Mouse (Mus musculus): ENCODE results near the gene Rhou.

The Rhou gene

GRCm38 (mm10) chr8:123651390-123652098, 2.2 kb upstream of the Rhou start:
- DNase-seq = no peak

- no peak for DNase-seq
Observed at GRCm38 (mm10) chr8:123652641-123653040, 1.1 kb upstream of the Rhou start.

- DNase-seq = peak; percentile 46 to 52
Observed at GRCm38 (mm10) chr8:123653994-123654569, 353 bp downstream of the Rhou start.

GRCm38 (mm10) chr8:123654763-123655162, 1.0 kb downstream of the Rhou start:
- no peak for DNase-seq

- peak; percentile 38 to 66 for DNase-seq
Observed at GRCm38 (mm10) chr8:123655351-123655779, 1.6 kb downstream of the Rhou start.

GRCm38 (mm10) chr8:123657826-123658225, 4.1 kb downstream of the Rhou start:
- no peak for DNase-seq

GRCm38 (mm10) chr8:123659469-123660057, 5.8 kb downstream of the Rhou start:
- DNase-seq = no peak

GRCm38 (mm10) chr8:123661515-123661914, 7.8 kb downstream of the Rhou start:
- DNase-seq = no peak

GRCm38 (mm10) chr8:123665580-123665979, 11.9 kb downstream of the Rhou start:
- no peak for DNase-seq

- no peak for DNase-seq
Observed at GRCm38 (mm10) chr8:123666832-123667231, 13.1 kb downstream of the Rhou start.

GRCm38 (mm10) chr8:123668681-123669080, 15.0 kb downstream of the Rhou start:
- no peak for DNase-seq

- DNase-seq = no peak
Observed at GRCm38 (mm10) chr8:123670766-123671165, 17.0 kb downstream of the Rhou start.

- DNase-seq = no peak
Observed at GRCm38 (mm10) chr8:123671454-123671853, 17.7 kb downstream of the Rhou start.

- DNase-seq = no peak
Observed at GRCm38 (mm10) chr8:123672648-123673047, 18.9 kb downstream of the Rhou start.

- peak; percentile 13 to 27 for DNase-seq
Observed at GRCm38 (mm10) chr8:123675611-123676010, 21.9 kb downstream of the Rhou start.

GRCm38 (mm10) chr8:123678390-123678789, 24.7 kb downstream of the Rhou start:
- no peak for DNase-seq

- peak; percentile 31 to 45 for DNase-seq
Observed at GRCm38 (mm10) chr8:123682073-123682761, 28.5 kb downstream of the Rhou start.

- no peak for DNase-seq
Observed at GRCm38 (mm10) chr8:123683321-123683720, 29.6 kb downstream of the Rhou start.

GRCm38 (mm10) chr8:123684806-123685205, 31.1 kb downstream of the Rhou start:
- no peak for DNase-seq

GRCm38 (mm10) chr8:123685477-123685876, 31.7 kb downstream of the Rhou start:
- no peak for DNase-seq

- DNase-seq = no peak
Observed at GRCm38 (mm10) chr8:123687826-123688225, 34.1 kb downstream of the Rhou start.

- DNase-seq = no peak
Observed at GRCm38 (mm10) chr8:123692165-123692962, 38.6 kb downstream of the Rhou start.

GRCm38 (mm10) chr8:123696167-123696566, 42.4 kb downstream of the Rhou start:
- no peak for DNase-seq
